Mouse (Mus musculus): ENCODE results near the gene Ranbp3.
A peak's percentile ranks its signal among the peaks of the same experiment; 100 is the strongest.

The Ranbp3 gene

DNA sequence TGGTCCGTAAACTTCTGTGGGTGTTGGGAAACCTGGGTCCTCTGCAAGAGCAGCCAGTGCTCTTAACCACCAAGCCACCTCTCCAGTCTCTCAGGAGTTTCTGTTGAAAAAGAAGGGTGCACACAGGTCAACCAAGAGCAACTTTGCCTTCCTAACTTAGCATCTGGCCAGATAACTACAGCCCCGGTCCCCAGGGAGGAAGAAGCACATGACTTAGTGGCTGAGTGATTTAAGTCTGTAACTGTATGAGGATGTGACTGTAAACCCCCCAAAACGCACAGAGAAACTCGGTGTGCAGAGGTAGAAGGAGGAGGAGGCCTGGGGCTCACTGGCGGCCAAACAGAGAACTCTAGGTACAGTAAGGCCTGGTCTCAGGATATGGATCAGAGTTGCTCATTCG, 39.1 kb upstream of the Ranbp3 start:
- Histone ChIP-seq H3K27me3 (ENCODE audit: insufficient read depth, low read length) (no peaks in the 10 kb centered on the region), H3K4me3 (replicated peaks; ENCODE audit: low read length) (no peak overlapping the region), H3K36me3 (ENCODE audit: insufficient read depth, low read length) (no peaks in the 10 kb centered on the region), H3K9me3 (ENCODE audit: low read length) (no peaks in the 10 kb centered on the region), H3K4me1 (replicated peaks; ENCODE audit: low read depth, low read length) (peaks cover 64% of the 10 kb centered on the region)
- TF ChIP-seq POU5F1 (IDR thresholded peaks at IDR 0.05; ENCODE audit: borderline replicate concordance, low read length) = no peak
- TF ChIP-seq NANOG (IDR thresholded peaks at IDR 0.05; ENCODE audit: borderline replicate concordance, low read length) = no peak
- no peak for TF ChIP-seq CTCF (conservative IDR thresholded peaks at IDR 0.05; ENCODE audit: low read length)

DNA sequence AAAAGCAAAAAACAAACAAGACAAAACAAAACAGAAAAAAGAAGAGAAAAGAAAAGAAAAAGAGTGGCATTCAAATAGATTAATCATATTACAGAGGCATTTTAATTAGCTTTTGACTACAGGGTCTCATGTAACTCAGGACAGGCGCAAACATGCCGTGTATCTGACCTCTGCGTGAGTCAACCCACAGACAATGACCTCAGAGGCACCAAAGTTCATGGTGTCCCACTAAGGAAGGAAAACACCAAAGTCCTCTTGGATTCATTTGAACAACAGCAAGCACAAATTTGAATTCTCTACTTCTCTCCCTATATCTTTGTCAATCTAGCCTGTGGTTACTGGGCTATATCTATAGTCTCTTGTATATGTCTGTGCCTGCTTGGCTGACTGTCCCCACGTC, 29.9 kb upstream of the Ranbp3 start:
- Histone ChIP-seq H3K27me3 (ENCODE audit: insufficient read depth, low read length) (no peaks in the 10 kb centered on the region), H3K9me3 (ENCODE audit: low read length) (no peaks in the 10 kb centered on the region), H3K4me1 (replicated peaks; ENCODE audit: low read depth, low read length) (peaks cover 7% of the 10 kb centered on the region; the same call in 1 of the 2 replicates), H3K4me3 (replicated peaks; ENCODE audit: low read length) (no peak overlapping the region), H3K36me3 (ENCODE audit: insufficient read depth, low read length) (no peaks in the 10 kb centered on the region)
- TF ChIP-seq NANOG (IDR thresholded peaks at IDR 0.05; ENCODE audit: borderline replicate concordance, low read length) (no peak), POU5F1 (IDR thresholded peaks at IDR 0.05; ENCODE audit: borderline replicate concordance, low read length) (no peak), CTCF (conservative IDR thresholded peaks at IDR 0.05; ENCODE audit: low read length) (no peak)

DNA sequence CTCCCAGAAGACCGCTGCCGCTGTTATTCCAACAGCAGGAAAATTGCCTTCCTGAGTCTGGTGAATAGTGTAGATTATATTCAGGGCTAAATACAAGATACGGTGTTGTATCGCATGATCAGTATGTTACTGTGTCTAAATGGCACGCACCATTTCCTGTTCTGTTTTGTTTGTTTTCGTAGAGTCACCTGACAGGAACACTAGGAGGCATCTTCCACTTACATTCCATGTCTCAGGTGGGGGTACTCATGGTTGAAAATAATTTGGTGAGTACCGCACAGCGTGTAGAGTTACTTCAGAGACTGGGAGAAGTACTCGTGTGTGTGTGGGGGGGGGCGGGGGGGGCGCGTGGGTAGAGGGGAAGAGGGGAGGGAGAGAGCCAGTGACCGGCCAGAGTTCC, 25.5 kb upstream of the Ranbp3 start:
- Histone ChIP-seq H3K4me3 (replicated peaks; ENCODE audit: low read length) (no peak overlapping the region), H3K36me3 (ENCODE audit: insufficient read depth, low read length) (no peaks in the 10 kb centered on the region), H3K9me3 (ENCODE audit: low read length) (no peaks in the 10 kb centered on the region), H3K27me3 (ENCODE audit: insufficient read depth, low read length) (no peaks in the 10 kb centered on the region), H3K4me1 (replicated peaks; ENCODE audit: low read depth, low read length) (peaks cover 31% of the 10 kb centered on the region)
- no peak for TF ChIP-seq NANOG (IDR thresholded peaks at IDR 0.05; ENCODE audit: borderline replicate concordance, low read length)
- no peak for TF ChIP-seq CTCF (conservative IDR thresholded peaks at IDR 0.05; ENCODE audit: low read length)
- TF ChIP-seq POU5F1 (IDR thresholded peaks at IDR 0.05; ENCODE audit: borderline replicate concordance, low read length) = no peak

DNA sequence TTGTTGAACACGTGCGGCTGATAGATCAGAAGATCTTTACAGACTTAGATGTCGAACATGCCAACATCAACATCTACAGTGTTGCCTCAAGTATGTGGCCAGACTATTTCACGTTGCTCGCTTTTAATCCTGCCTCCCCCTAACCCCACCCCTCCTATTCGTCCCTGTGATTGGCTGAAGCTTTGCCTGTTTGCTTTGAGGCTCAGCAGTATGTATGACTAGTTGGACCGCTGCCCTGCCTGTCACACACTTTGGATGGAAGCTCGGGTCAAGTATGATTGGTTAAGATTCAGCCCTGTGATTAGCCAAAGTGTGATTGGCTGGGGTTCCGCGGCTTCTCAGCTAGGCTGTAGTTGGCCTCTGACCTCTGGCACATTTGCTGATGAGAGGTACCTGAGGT, 21.3 kb upstream of the Ranbp3 start:
- H3K27me3 ChIP-seq (ENCODE audit: insufficient read depth, low read length) = no peaks in the 10 kb centered on the region
- peaks cover 35% of the 10 kb centered on the region for H3K4me1 ChIP-seq (replicated peaks; ENCODE audit: low read depth, low read length)
- H3K4me3 ChIP-seq (replicated peaks; ENCODE audit: low read length) = no peak overlapping the region
- no peaks in the 10 kb centered on the region for H3K9me3 ChIP-seq (ENCODE audit: low read length)
- H3K36me3 ChIP-seq (ENCODE audit: insufficient read depth, low read length) = no peaks in the 10 kb centered on the region
- no peak for TF ChIP-seq CTCF (conservative IDR thresholded peaks at IDR 0.05; ENCODE audit: low read length)
- TF ChIP-seq NANOG (IDR thresholded peaks at IDR 0.05; ENCODE audit: borderline replicate concordance, low read length) = no peak
- TF ChIP-seq POU5F1 (IDR thresholded peaks at IDR 0.05; ENCODE audit: borderline replicate concordance, low read length) = no peak

DNA sequence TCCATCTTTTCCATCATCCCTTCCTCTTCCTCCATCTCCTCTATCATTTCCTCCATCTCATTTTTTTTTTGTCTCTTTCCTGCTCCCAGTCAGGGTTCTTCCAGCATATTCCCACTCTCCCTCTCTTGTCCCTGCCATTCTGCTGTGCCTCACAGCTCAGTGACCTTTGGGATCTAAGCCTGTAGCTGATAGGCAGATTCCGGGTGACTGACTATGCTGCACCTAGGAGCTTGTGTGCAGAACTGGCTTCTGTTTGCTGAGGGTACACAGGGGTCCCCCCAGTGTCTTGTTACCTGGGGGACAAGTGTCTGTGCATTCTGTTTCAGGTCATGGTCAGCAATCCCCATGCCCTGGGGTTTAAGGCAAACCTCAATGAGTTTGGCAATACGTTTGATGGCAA, 18.3 kb upstream of the Ranbp3 start:
- peaks cover 42% of the 10 kb centered on the region for H3K4me1 ChIP-seq (replicated peaks; ENCODE audit: low read depth, low read length)
- no peaks in the 10 kb centered on the region for H3K9me3 ChIP-seq (ENCODE audit: low read length)
- TF ChIP-seq NANOG (IDR thresholded peaks at IDR 0.05; ENCODE audit: borderline replicate concordance, low read length) (no peak), CTCF (conservative IDR thresholded peaks at IDR 0.05; ENCODE audit: low read length) (no peak), POU5F1 (IDR thresholded peaks at IDR 0.05; ENCODE audit: borderline replicate concordance, low read length) (no peak)
- no peak overlapping the region for H3K4me3 ChIP-seq (replicated peaks; ENCODE audit: low read length)
- no peaks in the 10 kb centered on the region for H3K27me3 ChIP-seq (ENCODE audit: insufficient read depth, low read length)
- no peaks in the 10 kb centered on the region for H3K36me3 ChIP-seq (ENCODE audit: insufficient read depth, low read length)

DNA sequence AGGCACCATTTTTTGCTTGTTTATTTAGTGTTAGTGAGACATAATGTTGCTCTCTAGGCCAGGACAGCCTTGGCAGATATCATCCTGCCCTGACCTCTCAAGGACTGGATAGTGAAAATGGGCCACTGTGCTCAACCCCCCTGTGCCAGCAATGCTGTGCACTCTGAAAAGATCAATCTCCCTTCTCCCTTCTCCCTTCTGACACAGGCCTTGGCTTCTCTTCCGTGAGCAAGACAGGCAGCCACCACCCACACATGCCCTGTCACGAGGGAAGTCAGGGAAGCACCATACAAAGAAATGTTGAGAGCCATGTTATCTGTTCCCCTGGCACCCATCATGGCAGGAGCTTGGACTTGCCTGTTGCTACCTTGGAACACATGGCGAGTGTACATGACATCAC, 17.8 kb upstream of the Ranbp3 start:
- Histone ChIP-seq H3K27me3 (ENCODE audit: insufficient read depth, low read length) (no peaks in the 10 kb centered on the region), H3K36me3 (ENCODE audit: insufficient read depth, low read length) (no peaks in the 10 kb centered on the region), H3K4me1 (replicated peaks; ENCODE audit: low read depth, low read length) (peaks cover 42% of the 10 kb centered on the region), H3K9me3 (ENCODE audit: low read length) (no peaks in the 10 kb centered on the region), H3K4me3 (replicated peaks; ENCODE audit: low read length) (no peak overlapping the region)
- no peak for TF ChIP-seq POU5F1 (IDR thresholded peaks at IDR 0.05; ENCODE audit: borderline replicate concordance, low read length)
- no peak for TF ChIP-seq CTCF (conservative IDR thresholded peaks at IDR 0.05; ENCODE audit: low read length)
- TF ChIP-seq NANOG (IDR thresholded peaks at IDR 0.05; ENCODE audit: borderline replicate concordance, low read length) = no peak

DNA sequence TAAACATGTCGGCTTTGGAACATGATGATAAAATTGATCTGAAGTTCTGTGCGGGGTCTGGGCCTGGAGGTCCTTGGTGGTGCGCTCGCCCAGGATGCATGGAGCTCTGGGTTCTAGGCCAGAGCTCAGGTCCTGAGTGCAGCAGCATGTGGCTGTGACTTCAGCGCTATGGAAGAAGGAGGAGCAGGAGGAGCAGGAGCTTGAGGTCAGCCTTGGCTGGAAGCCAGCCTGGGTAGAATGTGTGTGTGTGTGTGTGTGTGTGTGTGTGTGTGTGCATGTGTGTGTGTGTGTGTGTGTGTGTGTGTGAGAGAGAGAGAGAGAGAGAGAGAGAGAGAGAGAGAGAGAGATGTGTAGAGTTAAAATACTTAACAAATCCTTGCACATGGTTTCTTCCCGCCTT, 16.9 kb upstream of the Ranbp3 start:
- Histone ChIP-seq H3K9me3 (ENCODE audit: low read length) (no peaks in the 10 kb centered on the region), H3K36me3 (ENCODE audit: insufficient read depth, low read length) (no peaks in the 10 kb centered on the region), H3K4me3 (replicated peaks; ENCODE audit: low read length) (no peak overlapping the region), H3K4me1 (replicated peaks; ENCODE audit: low read depth, low read length) (peaks cover 44% of the 10 kb centered on the region), H3K27me3 (ENCODE audit: insufficient read depth, low read length) (no peaks in the 10 kb centered on the region)
- TF ChIP-seq CTCF (conservative IDR thresholded peaks at IDR 0.05; ENCODE audit: low read length) (no peak), NANOG (IDR thresholded peaks at IDR 0.05; ENCODE audit: borderline replicate concordance, low read length) (no peak), POU5F1 (IDR thresholded peaks at IDR 0.05; ENCODE audit: borderline replicate concordance, low read length) (no peak)

DNA sequence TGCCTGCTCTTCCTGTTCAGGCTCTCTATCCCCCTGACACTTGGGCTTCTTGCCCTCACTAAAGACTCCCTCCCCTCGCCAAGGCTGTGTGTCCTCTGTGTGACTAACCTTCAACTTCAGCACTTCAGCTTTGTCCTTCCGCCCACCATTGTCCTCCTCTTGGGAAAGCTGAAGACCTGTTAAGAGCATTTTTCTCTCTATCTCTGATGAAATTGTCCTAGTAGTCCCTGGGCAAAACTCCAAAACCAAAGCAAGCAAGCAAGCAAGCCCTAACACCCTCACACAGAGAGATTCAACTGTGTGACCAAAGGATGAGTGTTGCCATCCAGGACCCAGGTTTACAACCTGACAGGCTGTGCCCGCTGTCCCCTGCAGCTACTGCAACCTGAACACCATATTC, 9.4 kb upstream of the Ranbp3 start:
- Histone ChIP-seq H3K4me1 (replicated peaks; ENCODE audit: low read depth, low read length) (peaks cover 70% of the 10 kb centered on the region), H3K9me3 (ENCODE audit: low read length) (no peaks in the 10 kb centered on the region), H3K27me3 (ENCODE audit: insufficient read depth, low read length) (peaks cover 18% of the 10 kb centered on the region), H3K36me3 (ENCODE audit: insufficient read depth, low read length) (no peaks in the 10 kb centered on the region), H3K4me3 (replicated peaks; ENCODE audit: low read length) (peak overlapping the region; percentile 71)
- TF ChIP-seq CTCF (conservative IDR thresholded peaks at IDR 0.05; ENCODE audit: low read length) (no peak), NANOG (IDR thresholded peaks at IDR 0.05; ENCODE audit: borderline replicate concordance, low read length) (no peak)

DNA sequence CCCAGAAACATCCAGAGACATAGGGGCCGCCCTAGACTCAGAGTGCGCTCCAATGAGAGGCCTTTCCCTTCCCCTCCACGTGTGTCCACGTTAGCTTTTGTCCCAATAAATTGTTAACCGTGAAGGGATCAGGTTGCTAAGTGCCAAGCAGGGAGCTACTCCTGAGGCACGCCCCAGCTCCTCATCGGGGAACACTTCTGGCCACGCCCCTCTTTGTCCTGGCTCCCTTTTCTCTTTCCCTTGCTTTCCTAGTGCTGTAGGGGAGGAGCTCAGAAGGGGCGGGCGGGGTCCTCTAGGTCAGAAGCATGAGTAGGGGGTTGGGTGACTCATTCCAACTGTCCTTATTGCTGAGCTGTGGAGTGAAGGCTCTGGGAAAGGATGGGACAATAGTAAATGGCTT, 8.8 kb upstream of the Ranbp3 start:
- peaks cover 68% of the 10 kb centered on the region for H3K4me1 ChIP-seq (replicated peaks; ENCODE audit: low read depth, low read length)
- TF ChIP-seq CTCF (conservative IDR thresholded peaks at IDR 0.05; ENCODE audit: low read length) (no peak), NANOG (IDR thresholded peaks at IDR 0.05; ENCODE audit: borderline replicate concordance, low read length) (no peak), POU5F1 (IDR thresholded peaks at IDR 0.05; ENCODE audit: borderline replicate concordance, low read length) (no peak)

More for the DNA sequence above, 8.8 kb upstream of the Ranbp3 start:
- H3K4me3 ChIP-seq (replicated peaks; ENCODE audit: low read length) = peak overlapping the region; percentile 71
- peaks cover 18% of the 10 kb centered on the region for H3K27me3 ChIP-seq (ENCODE audit: insufficient read depth, low read length)
- H3K36me3 ChIP-seq (ENCODE audit: insufficient read depth, low read length) = no peaks in the 10 kb centered on the region
- H3K9me3 ChIP-seq (ENCODE audit: low read length) = no peaks in the 10 kb centered on the region
